In the genomic region with DNA sequence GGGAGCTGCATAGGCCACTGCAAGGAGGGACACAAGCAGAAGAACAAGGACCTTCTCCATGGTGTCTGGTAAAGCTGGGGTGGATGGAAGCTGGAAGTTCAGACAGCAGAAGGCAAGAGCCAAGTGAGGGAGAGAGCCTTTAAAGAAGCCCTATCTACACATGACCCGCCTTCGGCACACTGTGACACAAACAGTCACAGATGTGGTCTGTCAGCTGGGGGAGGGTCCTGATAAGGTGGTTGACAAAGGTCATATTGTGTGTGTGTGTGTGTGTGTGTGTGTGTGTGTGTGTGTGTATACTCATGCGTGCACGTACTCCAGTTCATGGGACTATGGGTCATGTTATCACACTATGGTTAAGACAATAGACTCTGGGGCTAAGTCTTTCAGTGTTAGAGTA, we compare ENCODE assay signal across 32 mouse cellular contexts. TPM values are rescaled to one million over a fixed set of nuclear protein-coding genes. Genes with fewer than 3 reads are reported as not detected.
A peak's percentile ranks its signal among the peaks of the same experiment; 100 is the strongest.
DNase-seq lines count a peak whose midpoint lies in the region; ATAC-seq and TF ChIP-seq lines count a peak whose summit lies in the region.
"Had no signal": no experiment of that assay in that cellular context is flagged by ENCODE, and none has a peak within 500 bp of the region (broad histone marks: within the 10 kb centered on the region; RNA-seq: fewer than 3 reads in every experiment).

A gene (minus strand): TSS at position 169 of the 400 bp plus-strand sequence.

- no peaks in the 10 kb centered on the region for H3K36me3 ChIP-seq in lung, embryonic 16.5 days (ENCODE audit: control insufficient read depth, insufficient read depth, low read length)
- no peaks in the 10 kb centered on the region for H3K36me3 ChIP-seq in intestine, embryonic 15.5 days
- H3K36me3 ChIP-seq in limb, embryonic 10.5 days: no peaks in the 10 kb centered on the region
- H3K36me3 ChIP-seq in stomach, postnatal 0 days (ENCODE audit: control insufficient read depth, insufficient read depth, low read length): no peaks in the 10 kb centered on the region
- H3K36me3 ChIP-seq: embryonic facial prominence, embryonic 15.5 days; forebrain, embryonic 12.5 days; hindbrain, embryonic 10.5 days; hindbrain, embryonic 15.5 days; midbrain, embryonic 13.5 days; neural tube, embryonic 13.5 days had no signal

- no peak for ATAC-seq in lung, embryonic 16.5 days (ENCODE audit: low read depth)
- 0 out of 2 replicates have a peak, but pooled peaks have one; percentile 21 for ATAC-seq in intestine, embryonic 15.5 days
- peak; percentile 64 for ATAC-seq in stomach, postnatal 0 days (ENCODE audit: low FRiP score, low TSS enrichment)
- ATAC-seq: activated CD4-positive, CD25-positive, alpha-beta regulatory T cell, adult 4 months; inflammation-experienced regulatory T-cells, adult 6 months; midbrain, embryonic 13.5 days had no signal

- TF ChIP-seq EP300 in stomach, postnatal 0 days (optimal IDR thresholded peaks at IDR 0.05): no peak

- peak within 1 kb of the TSS; percentile 18 for H3K27ac ChIP-seq in lung, embryonic 16.5 days (ENCODE audit: low read length)
- H3K27ac ChIP-seq in intestine, embryonic 15.5 days: peak within 1 kb of the TSS; percentile 15; the same call in 1 of the 2 replicates
- H3K27ac ChIP-seq in limb, embryonic 10.5 days: 0 out of 2 replicates have a peak within 1 kb of the TSS, but pooled peaks have one; percentile 12
- peak within 1 kb of the TSS; percentile 45 for H3K27ac ChIP-seq in stomach, postnatal 0 days (replicated peaks)
- H3K27ac ChIP-seq: embryonic facial prominence, embryonic 15.5 days; forebrain, embryonic 12.5 days; hindbrain, embryonic 10.5 days; hindbrain, embryonic 15.5 days; layer of hippocampus, adult 2 months; left cerebral cortex, adult 2 months; macrophage; midbrain, embryonic 13.5 days; neural tube, embryonic 13.5 days had no signal

- H3K9ac ChIP-seq in lung, embryonic 16.5 days (ENCODE audit: low read length): no peak within 1 kb of the TSS
- no peak within 1 kb of the TSS for H3K9ac ChIP-seq in intestine, embryonic 15.5 days
- 0 out of 2 replicates have a peak within 1 kb of the TSS, but pooled peaks have one; percentile 4 for H3K9ac ChIP-seq in stomach, postnatal 0 days (ENCODE audit: low read length)
- H3K9ac ChIP-seq: embryonic facial prominence, embryonic 15.5 days; forebrain, embryonic 12.5 days; hindbrain, embryonic 15.5 days; midbrain, embryonic 13.5 days; neural tube, embryonic 13.5 days had no signal

- H3K4me3 ChIP-seq in lung, embryonic 16.5 days (ENCODE audit: low read length): no peak within 1 kb of the TSS
- H3K4me3 ChIP-seq in intestine, embryonic 15.5 days (replicated peaks): no peak within 1 kb of the TSS
- no peak within 1 kb of the TSS for H3K4me3 ChIP-seq in limb, embryonic 10.5 days
- H3K4me3 ChIP-seq in stomach, postnatal 0 days (ENCODE audit: low read depth, low read length): peak within 1 kb of the TSS; percentile 14; the same call in 1 of the 2 replicates
- H3K4me3 ChIP-seq: embryonic facial prominence, embryonic 15.5 days; forebrain, embryonic 12.5 days; hindbrain, embryonic 10.5 days; hindbrain, embryonic 15.5 days; layer of hippocampus, adult 2 months; left cerebral cortex, adult 2 months; midbrain, embryonic 13.5 days; neural tube, embryonic 13.5 days had no signal

- H3K4me2 ChIP-seq in lung, embryonic 16.5 days (ENCODE audit: low read depth, low read length): no peak within 1 kb of the TSS
- no peak within 1 kb of the TSS for H3K4me2 ChIP-seq in intestine, embryonic 15.5 days (replicated peaks)
- peak within 1 kb of the TSS; percentile 27; the same call in 1 of the 2 replicates for H3K4me2 ChIP-seq in stomach, postnatal 0 days (replicated peaks; ENCODE audit: low read depth)
- H3K4me2 ChIP-seq: embryonic facial prominence, embryonic 15.5 days; forebrain, embryonic 12.5 days; hindbrain, embryonic 15.5 days; midbrain, embryonic 13.5 days; neural tube, embryonic 13.5 days had no signal

- no peaks in the 10 kb centered on the region for H3K27me3 ChIP-seq in lung, embryonic 16.5 days (ENCODE audit: control insufficient read depth, insufficient read depth, low read depth, low read length)
- no peaks in the 10 kb centered on the region for H3K27me3 ChIP-seq in intestine, embryonic 15.5 days (replicated peaks)
- H3K27me3 ChIP-seq in limb, embryonic 10.5 days (ENCODE audit: low read depth, poor library complexity, severe bottlenecking): no peaks in the 10 kb centered on the region
- no peaks in the 10 kb centered on the region for H3K27me3 ChIP-seq in stomach, postnatal 0 days (ENCODE audit: control insufficient read depth, insufficient read depth, low read length)
- H3K27me3 ChIP-seq: embryonic facial prominence, embryonic 15.5 days; forebrain, embryonic 12.5 days; hindbrain, embryonic 15.5 days; midbrain, embryonic 13.5 days; neural tube, embryonic 13.5 days had no signal

- TF ChIP-seq CTCF in stomach, postnatal 0 days (IDR thresholded peaks at IDR 0.05; ENCODE audit: low read depth): no peak

- H3K4me1 ChIP-seq in lung, embryonic 16.5 days (replicated peaks; ENCODE audit: control insufficient read depth, insufficient read depth, low read length): peaks cover 3% of the 10 kb centered on the region; the same call in 1 of the 2 replicates
- peaks cover 9% of the 10 kb centered on the region; the same call in 1 of the 2 replicates for H3K4me1 ChIP-seq in intestine, embryonic 15.5 days (replicated peaks)
- peaks cover 48% of the 10 kb centered on the region for H3K4me1 ChIP-seq in limb, embryonic 10.5 days
- no peaks in the 10 kb centered on the region; the same call in 1 of the 2 replicates for H3K4me1 ChIP-seq in stomach, postnatal 0 days (replicated peaks; ENCODE audit: control insufficient read depth, insufficient read depth)
- H3K4me1 ChIP-seq: hindbrain, embryonic 15.5 days; neural tube, embryonic 13.5 days had no signal

- H3K9me3 ChIP-seq in lung, embryonic 16.5 days (ENCODE audit: control insufficient read depth, low read length): no peaks in the 10 kb centered on the region
- H3K9me3 ChIP-seq in intestine, embryonic 15.5 days: no peaks in the 10 kb centered on the region
- H3K9me3 ChIP-seq in limb, embryonic 10.5 days (replicated peaks): no peaks in the 10 kb centered on the region
- no peaks in the 10 kb centered on the region for H3K9me3 ChIP-seq in stomach, postnatal 0 days (ENCODE audit: control insufficient read depth, low read length)
- H3K9me3 ChIP-seq: embryonic facial prominence, embryonic 15.5 days; forebrain, embryonic 12.5 days; hindbrain, embryonic 10.5 days; hindbrain, embryonic 15.5 days; midbrain, embryonic 13.5 days; neural tube, embryonic 13.5 days had no signal

- 61% methylated on average over 4 of the region's 4 CpGs for WGBS in lung, embryonic 16.5 days
- WGBS in intestine, embryonic 15.5 days: 56% methylated on average over 4 of the region's 4 CpGs
- WGBS in limb, embryonic 10.5 days: 90% methylated on average over 4 of the region's 4 CpGs
- 54% methylated on average over 4 of the region's 4 CpGs for WGBS in stomach, postnatal 0 days

- no peak for DNase-seq in lung, postnatal 10 days
- no peak for DNase-seq in limb, embryonic 10.5 days (ENCODE audit: low spot score)
- DNase-seq in stomach, postnatal 0 days (ENCODE audit: low spot score): peak; percentile 81
- no peak for DNase-seq in kidney, postnatal 10 days
- DNase-seq in cerebellum, adult 11-12 months: no peak
- no peak for DNase-seq in cerebellum, adult 9-11 months
- DNase-seq: adrenal gland, adult 8-10 months; B cell, adult 2 months; cerebellum, postnatal 14 days; gastrocnemius, postnatal 10 days; heart, postnatal 14 days; kidney, adult 9 months; kidney, postnatal 14 days; liver; lung, adult 18-20 months; right cerebral cortex, postnatal 4 days had no signal

RNA-seq across cellular contexts. Expression of the gene that starts here (rescaled TPM):
- polyA plus RNA-seq in lung, embryonic 16.5 days (2015; fragmentation: Nextera tagmentation; extraction: Ambion mirVana): 0.35 and 1.8 TPM in 2 replicates
- polyA plus RNA-seq in intestine, embryonic 15.5 days (2015; fragmentation: Nextera tagmentation; extraction: Ambion mirVana): 958 and 2,971 TPM in 2 replicates
- polyA plus RNA-seq in limb, embryonic 10.5 days (2016; fragmentation: Nextera tagmentation; extraction: Ambion mirVana): not detected in 2 replicates
- polyA plus RNA-seq in stomach, postnatal 0 days (2015; fragmentation: Nextera tagmentation; extraction: Ambion mirVana): 1,789 and 1,944 TPM in 2 replicates
- polyA plus RNA-seq: activated CD4-positive, CD25-positive, alpha-beta regulatory T cell, adult 4 months; cortical plate, adult 2 months; embryonic facial prominence, embryonic 15.5 days; forebrain, embryonic 12.5 days; heart, embryonic 14.5 days; hindbrain, embryonic 10.5 days; inflammation-experienced regulatory T-cells, adult 6 months; limb, embryonic 11.5 days; macrophage; neural tube, embryonic 13.5 days had no signal

Comparison
In these comparisons a context has a peak if more than half of its experiments do, and no peak if none do; other contexts are left out.
1. RNA of the gene that starts here (polyA plus RNA-seq): 1,789 to 1,944 TPM in stomach, postnatal 0 days and 958 to 2,971 TPM in intestine, embryonic 15.5 days; 0.35 to 1.8 TPM in lung, embryonic 16.5 days and not detected in limb, embryonic 10.5 days; every median in the first group is over 100 times any median in the second.
2. Peak in every context shown above with its lines, with median percentiles within 50 percentile points of each other: H3K27ac ChIP-seq.